Mouse (Mus musculus): ENCODE results near the gene Prima1. TPM values are rescaled to one million over a fixed set of nuclear protein-coding genes. Genes with fewer than 3 reads are reported as not detected.

The Prima1 gene
- total and polyA plus RNA-seq, 3 experiments = not detected

Other genes with a start within 250 kb of the Prima1 start
- not detected in 2 replicates for gene Fam181a, start 68.8 kb upstream of the Prima1 start, total RNA-seq (2012; rRNA removed)
- gene Fam181a, start 68.8 kb upstream of the Prima1 start, polyA plus RNA-seq (2012; ENCODE audit: insufficient read depth in 1 of 2, insufficient read length in 2 of 2, low read depth in 1 of 2, low replicate concordance in 2 of 2, missing spikeins in 1 of 2) = not detected
- gene Asb2, start 113.9 kb upstream of the Prima1 start, total RNA-seq (2012; rRNA removed) = not detected in 2 replicates
- gene Asb2, start 113.9 kb upstream of the Prima1 start, polyA plus RNA-seq (2012; ENCODE audit: insufficient read depth in 1 of 2, insufficient read length in 2 of 2, low read depth in 1 of 2, low replicate concordance in 2 of 2, missing spikeins in 1 of 2) = under 1 TPM in 1 of 2 experiments, not detected in 1; 0.18 TPM
- 8.4 and 10.1 TPM in 2 replicates for gene Otub2, start 146.5 kb upstream of the Prima1 start, total RNA-seq (2012; rRNA removed)
- 100 to 1,000 TPM in 1 of 2 experiments, 10 to 100 TPM in 1; 12.3 to 126 TPM for gene Otub2, start 146.5 kb upstream of the Prima1 start, polyA plus RNA-seq (2012; ENCODE audit: insufficient read depth in 1 of 2, insufficient read length in 2 of 2, low read depth in 1 of 2, low replicate concordance in 2 of 2, missing spikeins in 1 of 2)
- gene 9330161L09Rik, start 165.7 kb upstream of the Prima1 start, total RNA-seq (2012; rRNA removed) = 0.98 and 2.1 TPM in 2 replicates
- gene 9330161L09Rik, start 165.7 kb upstream of the Prima1 start, polyA plus RNA-seq (2012; ENCODE audit: insufficient read depth in 1 of 2, insufficient read length in 2 of 2, low read depth in 1 of 2, low replicate concordance in 2 of 2, missing spikeins in 1 of 2) = 1 to 10 TPM in 1 of 2 experiments, not detected in 1; 1.8 TPM
- gene Ddx24, start 183.7 kb upstream of the Prima1 start, total RNA-seq (2012; rRNA removed) = 107 and 113 TPM in 2 replicates
- 100 to 1,000 TPM; 124 to 876 TPM for gene Ddx24, start 183.7 kb upstream of the Prima1 start, polyA plus RNA-seq (2012; ENCODE audit: insufficient read depth in 1 of 2, insufficient read length in 2 of 2, low read depth in 1 of 2, low replicate concordance in 2 of 2, missing spikeins in 1 of 2)
- 62.7 and 103 TPM in 2 replicates for gene Ifi27, start 192.1 kb upstream of the Prima1 start, total RNA-seq (2012; rRNA removed)
- 100 to 1,000 TPM in 1 of 2 experiments, not detected in 1; 105 TPM for gene Ifi27, start 192.1 kb upstream of the Prima1 start, polyA plus RNA-seq (2012; ENCODE audit: insufficient read depth in 1 of 2, insufficient read length in 2 of 2, low read depth in 1 of 2, low replicate concordance in 2 of 2, missing spikeins in 1 of 2)
- gene Ifi27l2a, start 201.5 kb upstream of the Prima1 start, total RNA-seq (2012; rRNA removed) = 3.2 and 4.4 TPM in 2 replicates
- 1 to 10 TPM in 1 of 2 experiments, not detected in 1; 3.5 TPM for gene Ifi27l2a, start 201.5 kb upstream of the Prima1 start, polyA plus RNA-seq (2012; ENCODE audit: insufficient read depth in 1 of 2, insufficient read length in 2 of 2, low read depth in 1 of 2, low replicate concordance in 2 of 2, missing spikeins in 1 of 2)
- gene Ifi27l2b, start 215.1 kb upstream of the Prima1 start, total RNA-seq (2012; rRNA removed) = not detected in 2 replicates
- under 1 TPM in 1 of 2 experiments, not detected in 1; 0.07 TPM for gene Ifi27l2b, start 215.1 kb upstream of the Prima1 start, polyA plus RNA-seq (2012; ENCODE audit: insufficient read depth in 1 of 2, insufficient read length in 2 of 2, low read depth in 1 of 2, low replicate concordance in 2 of 2, missing spikeins in 1 of 2)